Mouse (Mus musculus) ES-Bruce4 (cell line): ENCODE measurements at regions not wholly inside any gene's neighbourhood (a gene's known extent, or its start where the extent isn't known, plus 50 kb on each side); places are given as distances from the start of the nearest gene placed in this dataset.

ENCODE experiments used
- CTCF ChIP-seq: IDR thresholded peaks from one replicate; pipeline ENCODE4 v1.8.1; 2011; ENCODE audit warnings: low read depth, low read length
- POLR2A ChIP-seq: IDR thresholded peaks from one replicate; pipeline ENCODE4 v1.8.1; 2011; ENCODE audit warnings: low read length; ENCODE audit not compliant: insufficient read depth

DNA sequence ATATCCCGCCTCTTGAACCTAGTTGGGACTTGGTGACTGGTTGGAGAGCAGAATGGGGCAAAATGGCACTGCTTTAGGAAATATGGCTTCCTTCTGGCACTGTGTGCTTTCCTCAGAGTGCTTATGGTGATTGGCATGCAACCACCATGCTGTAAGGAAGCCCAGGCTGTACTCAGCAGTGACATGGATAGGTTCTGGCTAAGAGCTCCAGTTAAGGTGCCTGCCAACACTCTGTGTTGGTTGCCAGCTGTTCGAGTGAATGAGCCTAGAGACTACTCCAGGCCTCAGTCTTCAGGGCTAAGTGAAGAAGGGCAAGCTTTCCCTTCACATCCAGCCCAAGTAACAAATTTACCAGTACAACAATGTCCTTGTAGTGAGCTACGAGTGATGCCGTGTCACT lies 301.9 kb downstream of the Otol1 start:
- TF ChIP-seq CTCF: no peak
- TF ChIP-seq POLR2A: no peak
